Mouse (Mus musculus) testis, adult 2 months (tissue): Measurements from ENCODE around the gene Sars.

ENCODE experiments used
- CTCF ChIP-seq: fragments of 200-500 bp; IDR thresholded peaks from 2 replicates; pipeline ENCODE4 v1.5.1; 2012; ENCODE audit warnings: low read depth, mild to moderate bottlenecking, inconsistent platforms, low read length, moderate library complexity; ENCODE audit not compliant: control insufficient read depth, insufficient read depth, insufficient replicate concordance
- POLR2A ChIP-seq: fragments of 200-500 bp; IDR thresholded peaks from 2 replicates; pipeline ENCODE4 v1.6.1; 2012; ENCODE audit warnings: low read depth, mild to moderate bottlenecking, inconsistent platforms, low read length, moderate library complexity; ENCODE audit not compliant: control insufficient read depth

GRCm38 (mm10) chr3:108474969-108475368 lies 30.0 kb upstream of the Sars start:
- TF ChIP-seq POLR2A (no peak), CTCF (no peak)
